Mouse (Mus musculus) lung, postnatal 0 days (tissue): ENCODE data around the gene Plxnd1.

Experiments used
- CTCF ChIP-seq: IDR thresholded peaks from 2 replicates; pipeline ENCODE4 v1.5.1; 2016; ENCODE audit warnings: antibody characterized with exemption, mild to moderate bottlenecking
- EP300 ChIP-seq: IDR thresholded peaks from 2 replicates; pipeline ENCODE4 v1.6.1; 2016; ENCODE audit warnings: antibody characterized with exemption, mild to moderate bottlenecking, control low read depth

DNA sequence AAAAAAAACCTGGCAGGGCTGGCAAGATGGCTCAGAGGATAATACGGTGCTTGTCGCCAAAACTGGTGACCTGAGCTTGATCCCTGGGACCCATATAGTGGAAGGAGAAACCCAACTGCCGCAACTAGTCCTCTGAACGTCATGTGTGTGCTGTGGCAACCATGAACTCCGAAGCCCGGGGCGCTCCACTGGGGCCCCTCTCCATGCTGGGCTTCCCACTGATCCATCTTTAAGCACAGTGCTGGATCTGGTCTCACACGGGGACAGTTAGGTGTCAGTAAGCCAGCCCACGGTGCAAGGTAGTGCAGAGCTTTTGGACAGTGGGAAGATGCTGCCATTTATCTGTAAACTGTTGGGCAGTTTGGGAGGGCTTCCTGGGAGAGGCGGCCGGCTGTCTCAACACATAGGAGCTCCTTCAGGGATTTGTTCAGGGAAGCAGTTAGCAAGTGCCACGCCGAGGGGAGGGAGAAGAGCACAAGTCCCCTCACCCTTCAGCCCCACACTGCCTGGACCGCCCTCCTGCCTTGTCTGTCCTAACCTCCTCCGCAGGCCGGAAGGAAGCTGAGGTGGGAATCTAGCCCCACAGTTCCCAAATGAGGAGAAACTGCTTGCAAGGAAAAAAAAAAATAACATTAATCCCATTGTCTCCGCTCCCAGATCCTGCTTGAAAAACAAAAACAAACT lies 10.6 kb upstream of the Plxnd1 start:
- TF ChIP-seq EP300: no peak
- TF ChIP-seq CTCF: no peak
